Mouse (Mus musculus) heart, embryonic 14.5 days (tissue): ENCODE measurements around the gene Cpa2. TPM values are rescaled to one million over a fixed set of nuclear protein-coding genes. Genes with fewer than 3 reads are reported as not detected.

Source experiments
- ATAC-seq: fragments of 200-750 bp; cut with Nextera tagmentation; 2 replicates; pipeline ENCODE4 v1.8.0; 2017; ENCODE audit warnings: low read depth, moderate TSS enrichment; ENCODE audit not compliant: insufficient number of reproducible peaks, insufficient read depth, low FRiP score
- H3K27ac ChIP-seq, 2 experiments: fragments of 200-500 bp in 1 of 2; fragments of 300-500 bp in 1 of 2; sonication (generic) in 1 of 2; replicated peaks in 1 of 2; 2 replicates each; pipeline ENCODE4 v1.5.1; 2012 to 2014; ENCODE audit warnings: low read depth in 2 of 2, low read length in 2 of 2, control low read depth in 1 of 2, mild to moderate bottlenecking in 1 of 2, mixed read lengths in 1 of 2; ENCODE audit not compliant: control insufficient read depth in 1 of 2, insufficient read depth in 1 of 2
- H3K27me3 ChIP-seq: fragments of 300-500 bp; sonication (generic); 2 replicates; pipeline ENCODE4 v1.6.1; 2014; ENCODE audit warnings: mild to moderate bottlenecking, low read length, control low read depth; ENCODE audit not compliant: control insufficient read depth, insufficient read depth
- H3K36me3 ChIP-seq: fragments of 300-500 bp; sonication (generic); 2 replicates; pipeline ENCODE4 v1.6.1; 2014; ENCODE audit warnings: mild to moderate bottlenecking, control low read depth, low read length, mixed read lengths; ENCODE audit not compliant: control insufficient read depth, insufficient read depth
- H3K4me1 ChIP-seq, 2 experiments: fragments of 200-500 bp in 1 of 2; fragments of 300-500 bp in 1 of 2; sonication (generic) in 1 of 2; 2 replicates each; pipeline ENCODE4 v1.6.1; 2012 to 2014; ENCODE audit warnings: low read length in 2 of 2, control low read depth in 1 of 2, mixed read lengths in 1 of 2; ENCODE audit not compliant: control insufficient read depth in 2 of 2, insufficient read depth in 2 of 2
- H3K4me2 ChIP-seq: fragments of 300-500 bp; sonication (generic); 2 replicates; pipeline ENCODE4 v1.6.1; 2014; ENCODE audit warnings: mild to moderate bottlenecking, low read length
- H3K4me3 ChIP-seq, 2 experiments: fragments of 200-500 bp in 1 of 2; fragments of 300-500 bp in 1 of 2; sonication (generic) in 1 of 2; 2 replicates each; pipeline ENCODE4 v1.5.1; 2012 to 2014; ENCODE audit warnings: low read length in 2 of 2, mild to moderate bottlenecking in 2 of 2, control low read depth in 1 of 2, low read depth in 1 of 2, moderate library complexity in 1 of 2; ENCODE audit not compliant: control insufficient read depth in 1 of 2, insufficient read depth in 1 of 2
- H3K9ac ChIP-seq: fragments of 300-500 bp; sonication (generic); 2 replicates; pipeline ENCODE4 v1.6.1; 2014; ENCODE audit warnings: mild to moderate bottlenecking, low read length
- H3K9me3 ChIP-seq: fragments of 300-500 bp; sonication (generic); 2 replicates; pipeline ENCODE4 v1.6.1; 2016; ENCODE audit warnings: low read length, control low read depth; ENCODE audit not compliant: control insufficient read depth
- WGBS: fragments of 180-500 bp; shearing (Covaris S2); extraction: QIAGEN DNeasy Blood & Tissue Kit; methylation state at CpG from one replicate; pipeline ENCODE4 v1.1.7; 2014; 5-methylcytosine and 5-hydroxymethylcytosine counted together
- polyA plus RNA-seq: library from polyadenylated mRNA; unstranded; fragments of >200 nt; fragmentation: Nextera tagmentation; extraction: Ambion mirVana; gene quantifications from 2 replicates; pipeline ENCODE4 v1.2.1, GENCODE M21; 2014

The Cpa2 gene
- polyA plus RNA-seq, 1 experiment from 2014 or later, result 4.8 TPM

DNA sequence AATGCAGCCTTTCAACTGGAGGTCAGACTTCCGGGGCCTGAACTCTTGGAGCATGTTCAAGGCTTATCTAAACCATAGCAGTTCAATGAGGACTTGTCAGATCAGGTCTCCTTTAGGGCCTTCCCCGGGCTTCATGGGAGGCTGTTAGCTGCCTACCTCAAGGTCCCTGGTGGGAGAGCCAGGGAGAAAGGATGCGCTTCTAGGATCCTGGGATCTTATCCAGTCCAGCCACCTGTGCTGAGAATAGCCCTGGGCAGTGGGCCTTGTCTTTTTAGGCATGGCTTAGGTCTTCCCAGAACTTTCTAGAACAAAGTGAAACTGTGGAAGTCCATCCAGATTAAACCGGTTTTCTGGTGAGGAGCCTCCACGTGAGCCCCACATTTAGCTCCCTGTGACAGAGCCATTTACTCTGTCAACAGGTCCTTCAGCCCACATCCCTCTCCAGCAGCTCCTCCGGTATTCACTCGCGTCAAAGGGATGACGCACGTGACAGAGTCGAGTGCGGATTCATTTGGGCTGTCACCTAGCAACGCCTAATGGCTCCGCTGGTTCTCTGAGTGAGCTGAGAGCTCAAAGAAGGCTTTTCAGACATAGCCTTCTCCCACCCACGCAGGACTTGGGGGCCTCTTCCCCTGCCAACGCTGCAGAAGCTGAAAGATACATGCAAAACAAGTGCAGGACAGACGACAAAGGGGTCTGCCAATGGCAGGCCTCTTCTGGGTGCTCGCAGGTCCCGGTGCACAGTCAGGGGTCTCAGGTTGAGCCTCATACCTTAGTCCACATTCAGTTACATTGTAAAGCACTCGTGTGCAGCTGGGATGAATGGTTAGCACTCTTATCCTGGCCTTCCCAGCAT lies 31.3 kb downstream of the Cpa2 start:
- Histone ChIP-seq H3K4me1 (peaks cover 39 to 43% of the 10 kb centered on the region in 2 experiments), H3K27me3 (no peaks in the 10 kb centered on the region), H3K4me3 (no peak overlapping the region), H3K4me2 (peak overlapping the region; percentile 40), H3K9me3 (no peaks in the 10 kb centered on the region), H3K9ac (peak overlapping the region; percentile 52; the same call in 1 of the 2 replicates), H3K36me3 (no peaks in the 10 kb centered on the region), H3K27ac (peak overlapping the region; percentile 93)
- 28% methylated on average over 20 of the region's 20 CpGs for WGBS
- ATAC-seq, result peak; percentile 90

DNA sequence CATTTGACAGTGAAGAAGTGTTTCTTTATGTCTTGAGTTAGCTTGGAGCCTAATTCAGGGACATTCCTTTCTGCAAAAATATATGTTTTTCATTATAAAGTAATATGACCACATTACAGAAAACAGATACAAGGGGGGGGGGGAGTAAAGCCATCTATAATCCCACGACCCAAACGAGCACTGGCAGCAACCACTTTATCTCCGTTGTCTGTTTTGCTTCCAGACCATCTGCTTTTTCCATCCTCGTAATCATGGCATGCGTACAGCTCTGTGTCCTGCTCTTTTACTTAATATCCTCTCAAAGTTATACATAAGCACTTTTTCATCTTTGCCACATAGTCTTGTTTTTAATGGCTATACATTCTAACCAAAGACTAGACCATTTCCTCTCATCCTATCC lies 32.0 kb downstream of the Cpa2 start:
- Histone ChIP-seq H3K9me3 (no peaks in the 10 kb centered on the region), H3K9ac (no peak overlapping the region; the same call in 1 of the 2 replicates), H3K36me3 (no peaks in the 10 kb centered on the region), H3K4me1 (peaks cover 36% of the 10 kb centered on the region in 2 experiments), H3K4me3 (no peak overlapping the region), H3K27me3 (no peaks in the 10 kb centered on the region), H3K27ac (peak overlapping the region; percentile 87 to 93), H3K4me2 (peak overlapping the region; percentile 40; the same call in 1 of the 2 replicates)
- no peak for ATAC-seq
- 61% methylated on average over 5 of the region's 5 CpGs for WGBS

DNA sequence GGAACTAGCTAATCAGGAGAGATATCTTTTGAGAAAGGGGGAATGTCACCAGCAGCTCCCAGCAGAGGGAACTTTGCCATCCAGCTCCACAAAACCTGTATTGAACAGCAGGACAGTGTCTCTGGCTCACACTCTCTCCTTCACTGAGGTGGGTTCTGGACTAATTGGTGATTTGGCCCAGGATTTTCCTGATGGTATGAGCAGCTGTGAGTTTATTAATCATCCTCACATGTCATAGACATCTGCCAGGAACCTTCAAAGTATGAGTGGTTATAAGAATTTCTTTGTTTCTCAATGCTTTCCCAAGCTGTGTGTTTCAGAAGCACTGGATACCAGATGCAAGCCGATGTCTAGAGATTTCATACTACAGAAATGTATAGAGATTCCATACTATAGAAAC lies 33.6 kb downstream of the Cpa2 start:
- Histone ChIP-seq H3K27ac (no peak overlapping the region), H3K27me3 (no peaks in the 10 kb centered on the region), H3K4me3 (no peak overlapping the region), H3K9ac (no peak overlapping the region), H3K4me1 (peaks cover 29 to 30% of the 10 kb centered on the region in 2 experiments), H3K9me3 (no peaks in the 10 kb centered on the region), H3K4me2 (no peak overlapping the region), H3K36me3 (no peaks in the 10 kb centered on the region)
- ATAC-seq, result no peak
- WGBS, result 91% methylated on average over 1 of the region's 1 CpGs

DNA sequence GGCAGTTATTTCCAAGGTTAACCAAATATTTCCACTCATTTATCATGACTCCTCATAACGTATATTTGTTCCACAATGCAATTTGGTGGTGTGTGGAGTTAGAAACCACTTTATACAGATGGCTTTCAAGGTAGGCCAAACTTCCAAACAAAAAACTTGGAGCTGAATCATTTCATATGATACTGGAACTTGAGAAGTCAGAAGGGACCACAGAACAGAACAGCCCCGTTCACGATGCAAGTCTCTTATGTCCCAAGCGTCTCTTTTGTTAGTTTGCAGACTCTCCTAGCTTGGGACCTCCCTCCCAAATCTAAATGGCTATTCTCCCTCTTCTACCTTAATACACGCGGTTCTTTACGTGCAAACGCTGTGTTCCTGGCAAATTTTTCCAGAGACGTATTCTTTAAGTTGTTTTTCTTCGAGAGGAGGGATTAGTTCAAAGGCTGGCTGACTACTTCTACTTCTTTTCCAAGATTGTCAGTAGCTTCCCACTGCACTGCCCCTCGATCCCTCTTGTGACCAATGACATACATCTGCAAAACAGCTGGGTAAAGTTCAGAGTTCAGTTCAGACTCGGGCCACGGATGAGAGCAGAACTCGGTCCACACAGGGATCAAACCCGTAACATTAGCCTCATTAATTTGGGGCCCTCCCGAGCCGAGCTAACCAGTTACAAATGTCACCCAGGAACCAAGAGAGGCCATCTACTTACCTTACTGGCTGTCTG lies 35.3 kb downstream of the Cpa2 start:
- H3K4me1 ChIP-seq, result peaks cover 20 to 23% of the 10 kb centered on the region in 2 experiments
- no peaks in the 10 kb centered on the region for H3K9me3 ChIP-seq
- no peak overlapping the region for H3K4me3 ChIP-seq
- 83% methylated on average over 17 of the region's 17 CpGs for WGBS
- no peaks in the 10 kb centered on the region for H3K36me3 ChIP-seq
- H3K27ac ChIP-seq, result no peak overlapping the region
- no peaks in the 10 kb centered on the region for H3K27me3 ChIP-seq
- no peak overlapping the region for H3K4me2 ChIP-seq
- ATAC-seq, result no peak
- no peak overlapping the region for H3K9ac ChIP-seq

DNA sequence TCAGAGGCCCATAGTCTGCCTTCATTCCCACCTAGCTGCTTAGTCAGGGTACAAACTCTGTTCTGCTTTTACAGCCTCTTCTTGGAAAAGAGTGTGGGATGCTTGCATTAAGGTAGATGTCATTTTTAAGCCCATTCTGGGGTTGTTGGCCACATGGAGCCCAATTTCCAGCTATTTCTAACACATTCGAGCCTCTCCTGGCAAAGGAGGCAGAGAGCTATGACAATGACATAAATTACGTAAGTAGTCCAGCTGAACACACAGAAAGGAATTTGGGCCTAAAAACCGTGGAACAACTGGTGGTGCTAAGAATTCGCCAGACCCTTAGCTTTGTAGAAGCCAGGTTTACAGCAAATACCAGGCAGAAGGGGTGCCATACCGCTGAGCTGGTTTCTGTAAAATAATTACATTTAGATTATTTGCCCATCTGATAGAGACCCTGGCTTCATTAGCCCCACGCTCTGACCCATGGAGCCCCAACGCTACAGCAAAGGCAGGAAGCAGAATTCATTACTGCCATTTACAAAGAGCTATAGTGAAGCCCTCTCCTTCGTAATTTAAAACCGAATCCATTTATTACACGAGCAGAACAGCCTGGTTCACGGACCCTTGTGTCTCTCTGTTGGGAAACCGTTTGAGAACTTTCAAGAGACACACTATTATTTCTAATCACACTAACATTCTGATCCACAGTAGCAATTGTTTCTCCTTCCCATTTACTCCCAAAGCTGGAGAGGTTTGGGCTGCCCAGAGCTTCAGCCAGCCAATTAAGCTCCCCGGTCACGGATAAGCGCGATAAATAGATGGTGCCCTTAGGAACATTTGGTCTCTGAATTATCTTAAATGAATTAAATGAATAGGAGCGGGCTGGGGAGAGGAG lies 38.8 kb downstream of the Cpa2 start:
- Histone ChIP-seq H3K27me3 (no peaks in the 10 kb centered on the region), H3K4me2 (no peak overlapping the region), H3K27ac (no peak overlapping the region), H3K9ac (no peak overlapping the region), H3K36me3 (no peaks in the 10 kb centered on the region), H3K4me1 (no peaks in the 10 kb centered on the region), H3K4me3 (no peak overlapping the region), H3K9me3 (no peaks in the 10 kb centered on the region)
- no peak for ATAC-seq
- WGBS, result 81% methylated on average over 17 of the region's 17 CpGs

DNA sequence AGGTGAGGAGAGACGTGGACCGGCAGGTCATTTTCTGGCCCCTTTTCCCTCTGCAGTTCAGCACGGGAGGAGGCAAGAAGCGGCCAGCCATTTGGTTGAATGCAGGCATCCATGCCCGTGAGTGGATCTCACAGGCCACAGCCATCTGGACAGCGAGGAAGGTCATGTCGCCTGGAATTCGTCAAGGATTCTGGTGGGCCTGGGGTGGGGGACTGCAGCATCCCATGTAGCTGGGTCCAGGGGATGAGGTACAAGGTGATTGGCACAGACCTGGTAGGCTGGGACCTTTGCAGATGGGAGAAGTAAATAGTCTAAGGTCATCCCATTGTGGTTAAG lies 39.4 kb downstream of the Cpa2 start:
- no peak overlapping the region for H3K4me2 ChIP-seq
- no peak for ATAC-seq
- H3K36me3 ChIP-seq, result no peaks in the 10 kb centered on the region
- H3K4me1 ChIP-seq, result no peaks in the 10 kb centered on the region
- no peak overlapping the region for H3K4me3 ChIP-seq
- no peaks in the 10 kb centered on the region for H3K27me3 ChIP-seq
- H3K9ac ChIP-seq, result no peak overlapping the region
- no peak overlapping the region for H3K27ac ChIP-seq
- no peaks in the 10 kb centered on the region for H3K9me3 ChIP-seq
- WGBS, result 48% methylated on average over 8 of the region's 8 CpGs

DNA sequence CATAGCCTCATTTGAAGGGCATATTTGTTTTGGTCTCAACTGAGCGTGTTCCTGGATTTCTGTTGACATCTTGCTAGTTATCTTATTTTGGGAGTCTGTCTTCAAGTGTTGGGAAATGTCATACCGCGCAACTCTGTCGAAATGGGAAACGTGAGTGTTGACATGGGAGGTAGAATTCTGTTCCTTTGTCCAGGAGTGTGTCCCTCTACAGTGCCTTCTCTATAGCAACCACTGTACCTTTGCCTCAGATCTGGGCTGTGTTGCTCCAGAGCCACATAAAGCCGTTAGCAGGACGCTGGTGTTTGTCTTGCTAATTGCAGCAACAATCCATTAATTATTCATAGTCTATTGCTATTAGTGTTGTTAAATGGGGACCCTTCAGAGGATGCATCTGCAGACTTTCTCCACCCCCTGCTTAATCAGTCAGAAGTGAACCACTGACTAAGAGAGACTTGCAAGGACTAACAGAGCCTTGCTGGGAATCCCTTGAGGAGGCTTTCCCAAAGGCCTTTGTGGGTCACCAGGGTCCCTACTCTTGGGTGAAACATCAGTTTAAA lies 45.6 kb downstream of the Cpa2 start:
- 47% methylated on average over 7 of the region's 7 CpGs for WGBS
- Histone ChIP-seq H3K9me3 (no peaks in the 10 kb centered on the region), H3K27me3 (no peaks in the 10 kb centered on the region), H3K4me3 (no peak overlapping the region), H3K27ac (no peak overlapping the region), H3K4me2 (no peak overlapping the region), H3K36me3 (no peaks in the 10 kb centered on the region), H3K4me1 (peaks cover 0 to 2% of the 10 kb centered on the region in 2 experiments; a peak in 2 of 4 replicates), H3K9ac (no peak overlapping the region)
- no peak for ATAC-seq
